8 mouse cellular contexts compared by ENCODE assay signal in genomic region chr19:60466953-60467570, GRCm38 (mm10). TPM values are rescaled to one million over a fixed set of nuclear protein-coding genes. Genes with fewer than 3 reads are reported as not detected.
A peak's percentile ranks its signal among the peaks of the same experiment; 100 is the strongest.
DNase-seq lines count a peak whose midpoint lies in the region; ATAC-seq and TF ChIP-seq lines count a peak whose summit lies in the region.

No protein-coding gene starts in this region.

- H3K4me3 ChIP-seq in MEL (ENCODE audit: control insufficient read depth in 1 of 2, insufficient read depth in 1 of 2, low read depth in 2 of 2, low read length in 2 of 2), result no peak overlapping the region
- peak overlapping the region; percentile 38 for H3K4me3 ChIP-seq in forebrain, embryonic 15.5 days
- H3K4me3 ChIP-seq in hindbrain, embryonic 11.5 days (ENCODE audit: low read depth, low read length), result peak overlapping the region; percentile 32

- H3K4me2 ChIP-seq in forebrain, embryonic 15.5 days (replicated peaks), result peak overlapping the region; percentile 59
- peak overlapping the region; percentile 62 for H3K4me2 ChIP-seq in hindbrain, embryonic 11.5 days (replicated peaks; ENCODE audit: low read depth, low read length)

- peak in 2 of 3 experiments; percentile 15 to 30; a peak in 4 of 6 replicates for TF ChIP-seq CTCF in MEL (IDR thresholded peaks at IDR 0.05 in 2 of 3, conservative IDR thresholded peaks at IDR 0.05 in 1 of 3; ENCODE audit: control insufficient read depth in 1 of 3, insufficient read depth in 1 of 3, low read depth in 2 of 3, low read length in 3 of 3, poor library complexity in 1 of 3, severe bottlenecking in 1 of 3)

- H3K79me2 ChIP-seq in MEL (ENCODE audit: control insufficient read depth, insufficient read depth, low read length, poor library complexity), result no peaks in the 10 kb centered on the region

- TF ChIP-seq RAD21 in MEL (IDR thresholded peaks at IDR 0.05; ENCODE audit: low read depth, low read length), result no peak; the same call in 1 of the 2 replicates

- no peaks in the 10 kb centered on the region for H3K4me1 ChIP-seq in MEL (ENCODE audit: control insufficient read depth in 1 of 2, insufficient read depth in 2 of 2, low read length in 2 of 2)
- peaks cover 47% of the 10 kb centered on the region for H3K4me1 ChIP-seq in forebrain, embryonic 15.5 days
- 0 out of 2 replicates have a peak, but pooled peaks cover 3% of the 10 kb centered on the region for H3K4me1 ChIP-seq in hindbrain, embryonic 11.5 days (replicated peaks; ENCODE audit: control insufficient read depth, insufficient read depth, low read length)

- WGBS in forebrain, embryonic 15.5 days, result 1% methylated on average over 41 of the region's 41 CpGs
- WGBS in hindbrain, embryonic 11.5 days, result 4% methylated on average over 41 of the region's 41 CpGs

- no peaks in the 10 kb centered on the region for H3K27me3 ChIP-seq in MEL (ENCODE audit: control insufficient read depth in 1 of 2, insufficient read depth in 2 of 2, low read length in 2 of 2)
- peaks cover 71% of the 10 kb centered on the region for H3K27me3 ChIP-seq in forebrain, embryonic 15.5 days
- peaks cover 26% of the 10 kb centered on the region for H3K27me3 ChIP-seq in hindbrain, embryonic 11.5 days (ENCODE audit: control insufficient read depth, insufficient read depth, low read length)

- H3K9me3 ChIP-seq in MEL (replicated peaks; ENCODE audit: insufficient read depth, low read length), result no peaks in the 10 kb centered on the region
- no peaks in the 10 kb centered on the region for H3K9me3 ChIP-seq in forebrain, embryonic 15.5 days
- no peaks in the 10 kb centered on the region for H3K9me3 ChIP-seq in hindbrain, embryonic 11.5 days (ENCODE audit: control insufficient read depth, low read length)

- H3K9ac ChIP-seq in MEL (ENCODE audit: control insufficient read depth, low read depth, low read length, poor library complexity, severe bottlenecking), result no peak overlapping the region
- no peak overlapping the region for H3K9ac ChIP-seq in forebrain, embryonic 15.5 days (replicated peaks)
- H3K9ac ChIP-seq in hindbrain, embryonic 11.5 days (ENCODE audit: low read depth, low read length), result 0 out of 2 replicates have a peak overlapping the region, but pooled peaks have one; percentile 24

- DNase-seq in MEL (ENCODE audit: low read depth, low spot score), result no peak
- DNase-seq in cerebellum, adult 11-12 months, result peak; percentile 36
- DNase-seq in hindbrain, embryonic 11.5 days (ENCODE audit: low spot score), result peak; percentile 88
- DNase-seq in layer of hippocampus, postnatal 14 days (ENCODE audit: low spot score in 2 of 2), result peak; percentile 53 to 61
- peak; percentile 75 for DNase-seq in lung, postnatal 14 days
- peak; percentile 89 for DNase-seq in retina, postnatal 1 day
- DNase-seq in thymus, postnatal 4 days, result peak; percentile 78

- TF ChIP-seq EP300 in MEL (IDR thresholded peaks at IDR 0.05; ENCODE audit: low read depth in 1 of 2, low read length in 2 of 2), result no peak

- ATAC-seq in forebrain, embryonic 15.5 days (replicated peaks), result peak; percentile 65
- ATAC-seq in hindbrain, embryonic 11.5 days (ENCODE audit: low FRiP score), result peak; percentile 89

- no peak overlapping the region for H3K27ac ChIP-seq in MEL (ENCODE audit: control insufficient read depth, low read depth, low read length)
- H3K27ac ChIP-seq in forebrain, embryonic 15.5 days (replicated peaks), result no peak overlapping the region
- no peak overlapping the region for H3K27ac ChIP-seq in hindbrain, embryonic 11.5 days (ENCODE audit: low read depth, low read length)

- no peak for TF ChIP-seq POLR2A in MEL (IDR thresholded peaks at IDR 0.05; ENCODE audit: control insufficient read depth in 1 of 2, insufficient read depth in 1 of 2, low read depth in 1 of 2, low read length in 2 of 2, poor library complexity in 1 of 2)

- no peaks in the 10 kb centered on the region for H3K36me3 ChIP-seq in MEL (ENCODE audit: control insufficient read depth in 1 of 2, insufficient read depth in 2 of 2, low read length in 2 of 2)
- no peaks in the 10 kb centered on the region for H3K36me3 ChIP-seq in forebrain, embryonic 15.5 days
- no peaks in the 10 kb centered on the region for H3K36me3 ChIP-seq in hindbrain, embryonic 11.5 days (ENCODE audit: control insufficient read depth, insufficient read depth, low read length)

TF ChIP-seq in MEL, 35 proteins besides CTCF, POLR2A, EP300 and RAD21:
- TF ChIP-seq SMC3 (IDR thresholded peaks at IDR 0.05; ENCODE audit: low read depth, low read length) (peak; percentile 30), JUND (IDR thresholded peaks at IDR 0.05; ENCODE audit: low read depth, low read length) (no peak), ZKSCAN1 (IDR thresholded peaks at IDR 0.05; ENCODE audit: low read depth, low read length) (no peak), ZNF384 (IDR thresholded peaks at IDR 0.05; ENCODE audit: low read depth, low read length) (no peak), CHD1 (IDR thresholded peaks at IDR 0.05; ENCODE audit: low read depth, low read length) (no peak), MYB (IDR thresholded peaks at IDR 0.05; ENCODE audit: low read depth, low read length) (no peak), UBTF (IDR thresholded peaks at IDR 0.05; ENCODE audit: borderline replicate concordance, insufficient read depth, low read depth, low read length) (no peak), NRF1 (IDR thresholded peaks at IDR 0.05; ENCODE audit: insufficient read depth, low read depth, low read length, poor library complexity, severe bottlenecking) (no peak)

RNA-seq across cellular contexts. Expression of gene Prlhr, which starts 1.0 kb away (rescaled TPM):
- not detected in 2 replicates for total RNA-seq in MEL (2012; rRNA removed)
- polyA plus RNA-seq in MEL (2012; ENCODE audit: insufficient read depth in 1 of 2, insufficient read length in 2 of 2, low read depth in 1 of 2, low replicate concordance in 2 of 2, missing spikeins in 1 of 2), result not detected
- not detected in 2 replicates for polyA plus RNA-seq in forebrain, embryonic 15.5 days (2015; fragmentation: Nextera tagmentation; extraction: Ambion mirVana)
- polyA plus RNA-seq in hindbrain, embryonic 11.5 days (2014; fragmentation: Nextera tagmentation; extraction: Ambion mirVana), result 0.15 TPM in 1 of 2 replicates, not detected in the other
- under 1 TPM in 1 of 2 experiments, not detected in 1; 0.28 TPM for total RNA-seq in layer of hippocampus, postnatal 14 days (2021)

Comparison
In these comparisons a context has a peak if more than half of its experiments do, and no peak if none do; other contexts are left out.
1. H3K4me3 ChIP-seq: peak in forebrain, embryonic 15.5 days (single experiment) and hindbrain, embryonic 11.5 days (single experiment); none in MEL (0 of 2).